Mouse (Mus musculus) thymus, adult 18-20 months (tissue): Measurements from ENCODE around the gene Vmn1r129.
"Not testable (repeated sequence)": the region's sequence is repeated elsewhere in the genome, so short reads cannot be mapped to it uniquely, and the experiment has no call there.

Source experiments
- DNase-seq, 2 experiments: peaks; one replicate each; pipeline ENCODE4 v3.0.0; 2022; ENCODE audit warnings: mixed read lengths in 2 of 2

Gene Vmn1r129

GRCm38 (mm10) chr7:21361191-21361590 is at the start of gene Vmn1r129:
Gene Vmn1r129, minus strand, starts transcription at chr7:21361291.
- DNase-seq: not testable (repeated sequence)

- DNase-seq: not testable (repeated sequence)
Observed at GRCm38 (mm10) chr7:21349073-21349472, 12.0 kb downstream of the Vmn1r129 start, which contains the start of gene Vmn1r128. Gene Vmn1r128, plus strand, starts transcription at chr7:21349373.

DNA sequence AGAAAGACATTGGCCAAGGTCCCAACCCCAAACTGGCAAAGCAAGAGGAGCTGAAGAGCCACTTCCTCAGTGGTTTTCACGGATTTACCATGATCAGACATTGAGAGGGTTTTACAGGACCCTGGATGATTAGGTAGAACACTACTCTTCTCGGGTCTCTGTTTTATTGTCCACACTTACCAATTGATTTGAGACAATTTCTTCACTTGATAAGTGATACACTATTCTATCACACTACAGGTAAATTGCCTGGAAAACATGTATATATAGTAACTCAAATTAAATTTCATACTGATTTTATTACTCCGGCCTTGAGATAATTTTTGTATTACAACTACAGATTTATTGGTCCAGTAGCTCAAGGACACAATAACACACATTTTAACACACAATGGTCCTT is 41.3 kb downstream of the Vmn1r129 start, which contains the start of gene Vmn1r127:
TSS of gene Vmn1r127 (minus strand) at position 101 of the 400 bp plus-strand sequence.
- DNase-seq: not testable (repeated sequence)
